Mouse (Mus musculus): Measurements from ENCODE around the gene Adgrf3. TPM values are rescaled to one million over a fixed set of nuclear protein-coding genes. Genes with fewer than 3 reads are reported as not detected.

Gene Adgrf3
- total RNA-seq, 2 experiments from 2014 or later: 0.30 to 0.58 TPM

- no peak for DNase-seq
Measured at GRCm38 (mm10) chr5:30148133-30148920, 57.2 kb downstream of the Adgrf3 start.

GRCm38 (mm10) chr5:30146526-30146925 lies 59.0 kb downstream of the Adgrf3 start:
- DNase-seq: peak; percentile 47

Small RNAs within 50 kb of the gene (microRNA-seq; reads per million reads assigned to microRNA genes)
- gene Mir1960: 1.4 reads per million

Other genes starting within 250 kb of the Adgrf3 start
- gene Il6, start 192.6 kb downstream of the Adgrf3 start, total RNA-seq (2021): not detected
- gene Tyms, start 132.1 kb downstream of the Adgrf3 start, total RNA-seq (2021): 10 to 100 TPM; 44.9 to 52.1 TPM
- gene Garem2, start 100.6 kb downstream of the Adgrf3 start, total RNA-seq (2021): under 1 TPM; 0.12 to 0.30 TPM
- not detected for gene 3110082J24Rik, start 99.6 kb downstream of the Adgrf3 start, total RNA-seq (2021)
- gene Hadha, start 50.6 kb downstream of the Adgrf3 start, total RNA-seq (2021): 100 to 1,000 TPM; 921 to 997 TPM
- 1,000 to 10,000 TPM; 1,471 to 1,600 TPM for gene Hadhb, start 50.5 kb downstream of the Adgrf3 start, total RNA-seq (2021)
- 10 to 100 TPM; 20.4 to 20.7 TPM for gene Selenoi, start 26.9 kb upstream of the Adgrf3 start, total RNA-seq (2021)
- under 1 TPM; 0.21 to 0.42 TPM for gene Drc1, start 75.7 kb upstream of the Adgrf3 start, total RNA-seq (2021)